Mouse (Mus musculus): ENCODE data around the gene Samhd1.

The Samhd1 gene

DNA sequence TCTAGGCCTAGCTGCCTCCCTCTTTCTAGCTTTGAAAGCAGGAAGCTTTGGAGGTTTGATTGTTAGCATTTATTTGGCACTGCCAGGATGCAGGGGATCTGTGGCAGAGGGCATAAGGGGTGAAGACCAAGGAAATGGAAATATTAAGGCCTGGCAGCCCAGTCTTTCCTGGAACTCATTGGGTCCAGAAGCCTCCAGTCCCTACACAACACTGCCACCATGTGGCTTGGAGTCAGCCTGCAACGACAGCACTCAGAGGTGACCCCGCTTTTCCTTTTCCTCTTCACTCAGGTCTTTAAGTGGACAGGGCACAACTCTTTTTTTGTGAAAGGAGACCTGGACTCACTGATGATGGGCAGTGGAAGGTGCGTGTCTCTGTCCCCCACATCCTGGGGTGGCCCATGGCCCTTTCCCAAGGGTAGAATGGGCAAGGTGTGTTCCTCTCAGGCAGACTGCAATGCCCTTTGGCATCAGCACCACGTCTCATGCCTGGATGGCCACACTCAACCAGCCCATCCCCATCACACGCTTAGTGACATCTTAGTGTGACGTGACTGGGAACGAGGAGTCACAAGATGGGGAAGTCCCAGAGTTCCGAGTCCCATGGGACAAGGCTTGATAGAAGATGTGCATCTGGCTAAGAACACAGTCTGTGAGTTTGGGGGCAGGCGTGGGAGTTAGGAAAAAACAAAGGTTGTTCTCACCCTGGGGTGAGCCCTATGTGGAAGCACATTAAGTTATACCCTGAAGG lies 39.9 kb downstream of the Samhd1 start:
- DNase-seq (ENCODE audit: low read depth) = no peak

DNA sequence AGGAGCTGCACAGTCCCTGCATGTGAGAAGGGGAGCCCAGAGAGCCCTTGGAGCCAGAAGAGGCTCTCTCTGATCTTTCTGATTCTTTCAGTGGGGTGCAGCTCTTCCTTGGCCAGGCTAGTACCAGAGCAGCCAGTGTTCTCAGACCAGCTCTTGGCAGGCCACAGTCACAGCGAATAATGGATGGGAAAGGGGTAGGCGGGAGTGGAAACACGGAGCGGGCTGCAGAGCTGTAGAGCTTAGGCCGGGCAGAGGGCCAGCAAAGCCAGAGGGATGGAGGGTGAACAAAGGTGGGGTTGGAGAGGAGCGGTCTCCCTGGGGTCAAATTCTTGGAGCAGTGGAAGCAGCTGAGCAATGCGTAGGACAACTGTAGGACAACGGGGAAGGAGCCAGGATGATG lies 43.0 kb downstream of the Samhd1 start:
- DNase-seq (ENCODE audit: low read depth) = no peak

DNA sequence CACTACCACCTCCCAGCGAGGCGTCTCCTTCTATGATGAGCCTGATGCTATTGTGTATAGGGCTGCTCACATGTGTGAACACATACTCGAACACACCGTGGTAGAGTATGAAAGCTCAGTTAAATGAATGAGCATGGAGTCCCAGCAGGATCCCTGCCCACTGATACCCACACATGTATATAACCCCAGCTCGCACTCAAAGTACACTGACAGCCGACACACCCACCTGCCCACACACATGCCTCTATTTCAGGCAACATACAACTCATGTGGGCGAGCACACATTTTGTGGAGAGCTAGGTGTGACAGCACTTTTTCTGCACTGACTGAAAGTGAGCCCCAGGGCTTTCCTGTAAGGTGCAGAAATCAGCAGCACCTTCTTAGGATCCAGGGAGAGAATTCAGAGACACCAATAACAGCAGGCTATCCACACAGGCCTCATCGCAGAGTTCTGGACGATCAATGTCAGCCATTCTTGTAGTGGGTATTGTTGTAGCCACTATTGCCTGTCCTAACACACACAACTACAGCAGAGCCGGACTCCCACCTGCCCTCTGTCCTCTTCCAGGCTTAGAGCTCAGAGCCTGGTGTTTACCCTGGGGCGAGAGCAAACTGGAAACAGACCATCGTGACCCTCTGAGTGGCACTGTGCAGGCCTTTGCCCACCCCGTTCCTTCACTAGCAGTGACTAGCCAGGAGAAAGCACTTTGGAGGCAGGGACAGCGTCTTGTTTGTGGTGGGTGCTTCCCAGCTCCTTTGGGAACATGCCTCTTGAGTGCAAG lies 47.3 kb downstream of the Samhd1 start:
- DNase-seq (ENCODE audit: low read depth) = no peak

DNA sequence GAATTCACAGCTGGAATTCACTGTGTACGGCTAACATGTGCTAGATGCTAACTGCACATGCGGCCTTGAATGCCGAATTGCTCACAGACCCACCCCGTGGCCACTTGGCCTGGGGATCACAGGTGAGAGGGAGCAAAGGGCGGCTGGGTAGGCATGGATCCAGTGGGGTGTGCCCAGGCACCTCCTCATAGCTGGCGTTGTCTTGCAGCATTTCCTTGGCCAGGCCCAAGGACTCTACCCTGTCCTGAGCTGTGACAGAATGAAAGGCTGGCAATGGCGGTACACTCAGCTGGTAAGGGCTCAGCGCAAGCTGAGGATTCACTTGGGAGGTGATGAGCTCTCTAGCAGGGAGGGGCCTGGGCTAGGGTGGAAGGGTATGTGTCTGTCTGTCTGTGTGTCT lies 48.3 kb downstream of the Samhd1 start, which contains the start of gene Tldc2:
TSS of gene Tldc2 (plus strand) at position 260 of the 400 bp plus-strand sequence.
- DNase-seq (ENCODE audit: low read depth) = no peak

DNA sequence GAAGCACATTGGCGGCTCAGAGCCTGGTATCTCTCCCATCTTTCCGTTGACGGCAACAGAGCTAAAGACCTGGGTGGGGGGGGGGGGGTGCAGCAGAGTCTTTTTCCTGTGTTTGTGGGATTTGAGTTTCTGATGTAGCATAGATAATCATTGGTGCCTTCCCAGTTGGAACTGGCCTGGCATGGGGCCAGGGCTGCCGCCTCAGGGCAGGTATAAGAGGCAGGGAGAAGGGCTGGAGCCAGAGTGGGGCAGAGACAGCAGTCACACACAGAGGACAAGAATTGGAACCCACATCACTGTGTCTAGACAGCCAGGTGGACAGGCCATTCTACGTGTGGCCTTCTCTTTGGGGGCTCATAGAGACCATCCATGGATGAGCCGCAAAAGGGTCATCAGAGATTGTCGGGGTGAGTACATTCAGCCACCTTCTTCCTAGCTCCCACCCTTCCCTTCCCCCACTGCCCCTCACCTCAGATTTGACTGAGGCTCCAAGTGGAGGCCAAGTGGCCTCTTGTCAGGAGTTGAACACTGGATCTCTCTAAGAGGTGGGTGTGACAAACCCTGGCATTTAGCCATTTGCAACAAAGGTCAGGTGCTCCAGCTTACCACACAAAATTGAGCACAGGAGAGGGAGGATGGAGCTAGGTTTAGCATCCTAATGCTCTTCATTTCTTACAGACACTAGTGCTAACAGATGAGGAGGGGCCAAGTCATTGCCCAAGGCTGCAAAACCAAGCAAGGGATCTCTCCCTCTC lies 50.1 kb downstream of the Samhd1 start:
- DNase-seq (ENCODE audit: low read depth) = no peak

DNA sequence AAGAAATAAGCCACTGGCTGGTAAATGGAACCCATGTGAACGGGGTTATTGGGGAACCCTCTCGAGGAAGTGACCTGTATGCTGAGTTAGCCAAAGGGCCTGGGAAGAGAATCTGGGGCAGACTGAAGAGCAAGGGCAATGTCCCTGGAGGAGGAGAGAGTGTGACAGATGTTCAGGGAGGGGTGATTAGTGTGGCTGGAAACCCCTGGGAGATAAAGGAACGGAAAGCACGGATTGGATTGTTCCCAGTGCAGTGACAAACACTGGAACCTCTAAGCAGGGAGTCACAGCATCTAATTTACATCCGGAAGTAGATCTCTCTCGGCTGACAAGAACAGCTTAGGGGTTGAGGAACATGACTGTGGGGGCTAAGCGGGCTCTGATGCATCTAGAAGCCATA lies 53.1 kb downstream of the Samhd1 start:
- DNase-seq (ENCODE audit: low read depth) = no peak

DNA sequence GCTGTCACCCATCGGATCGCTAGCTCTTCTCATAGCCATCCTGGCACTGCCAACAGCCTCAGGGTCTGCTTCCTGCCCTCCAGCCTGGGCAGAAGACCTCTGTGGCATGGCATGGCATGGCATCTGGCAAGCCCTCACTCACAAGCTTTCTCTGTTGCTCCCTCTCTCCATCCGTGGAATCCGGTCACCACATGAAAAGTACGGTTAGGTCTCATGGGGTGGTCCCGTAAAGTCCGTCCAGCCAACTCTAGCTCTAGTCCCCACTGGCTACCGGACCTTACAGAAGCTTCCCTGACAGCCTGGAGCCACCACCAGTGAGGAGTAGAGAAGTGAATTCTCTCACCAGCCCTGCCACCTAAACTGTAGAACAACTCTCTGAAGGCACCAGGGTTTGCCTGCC lies 53.7 kb downstream of the Samhd1 start:
- DNase-seq (ENCODE audit: low read depth) = no peak

DNA sequence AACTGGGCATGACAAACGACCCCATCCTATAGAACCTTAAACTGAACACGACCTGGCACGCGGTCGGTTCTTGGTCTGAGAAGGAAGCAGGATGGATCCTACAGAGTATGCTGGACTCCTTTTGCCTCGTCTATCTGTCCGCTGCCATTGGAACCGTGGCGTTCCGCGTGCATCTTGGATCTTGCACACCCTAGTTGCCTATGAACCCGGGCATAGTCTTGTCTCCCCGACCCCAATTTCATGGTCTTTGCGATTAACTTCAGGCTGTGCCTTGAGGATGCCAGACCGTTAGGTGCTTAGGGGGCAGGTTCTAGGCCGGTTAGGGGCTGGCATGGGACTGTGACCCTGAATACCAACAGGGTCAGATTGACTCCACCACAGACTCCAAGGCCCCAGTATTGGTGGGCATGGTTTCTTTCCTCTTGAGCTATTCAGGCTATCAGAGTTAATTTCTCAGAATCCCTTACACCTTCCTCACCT lies 55.3 kb downstream of the Samhd1 start:
- no peak for DNase-seq (ENCODE audit: low read depth)

DNA sequence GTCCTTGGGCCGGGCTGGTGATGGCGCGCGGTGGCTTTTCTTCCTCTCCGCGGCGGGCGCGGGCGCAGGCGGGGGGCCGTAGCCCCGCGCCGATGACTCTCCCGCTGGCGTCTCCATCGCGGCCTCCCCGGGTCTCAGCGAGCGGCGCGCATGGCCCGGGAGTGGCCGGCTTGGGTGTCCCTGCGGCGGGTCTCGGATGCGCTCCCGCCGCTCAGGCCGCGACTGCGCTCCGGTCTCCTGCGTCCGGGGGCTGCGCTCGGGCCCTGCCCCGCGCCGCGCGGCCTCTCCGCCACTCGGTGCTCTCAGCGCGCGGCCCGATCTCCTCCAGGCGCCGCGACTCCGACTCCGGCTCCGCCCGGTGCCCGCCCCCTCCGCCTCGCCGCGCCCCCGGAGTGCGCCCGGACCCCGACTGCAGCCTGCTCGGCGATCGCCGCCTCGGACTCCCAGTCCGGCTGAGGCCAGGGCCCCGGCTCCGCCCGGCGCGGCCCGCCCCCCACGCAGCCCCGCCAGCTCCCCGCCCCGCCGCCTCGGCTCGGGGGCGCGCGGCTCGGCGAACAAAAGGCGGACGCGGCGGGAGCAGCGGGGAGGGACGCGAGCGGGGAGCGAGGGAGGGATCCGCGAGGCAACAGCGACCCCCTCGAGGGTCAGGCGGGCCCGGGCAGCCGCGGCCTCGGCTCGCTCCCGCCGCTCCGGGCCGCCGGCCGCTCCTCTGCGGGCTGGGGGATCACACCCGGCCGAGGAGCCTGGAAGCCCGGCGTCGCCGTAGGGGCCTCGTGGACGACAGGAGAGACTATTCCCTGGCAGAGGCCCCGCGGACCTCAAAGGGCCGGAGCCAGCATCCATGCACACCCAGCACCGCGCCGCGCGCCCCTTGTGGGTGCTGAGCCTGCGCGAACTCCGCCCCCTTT lies 56.0 kb downstream of the Samhd1 start, which contains the start of gene Soga1:
TSS of gene Soga1 (minus strand) at position 462 of the 908 bp plus-strand sequence.
- DNase-seq (ENCODE audit: low read depth) = no peak

DNA sequence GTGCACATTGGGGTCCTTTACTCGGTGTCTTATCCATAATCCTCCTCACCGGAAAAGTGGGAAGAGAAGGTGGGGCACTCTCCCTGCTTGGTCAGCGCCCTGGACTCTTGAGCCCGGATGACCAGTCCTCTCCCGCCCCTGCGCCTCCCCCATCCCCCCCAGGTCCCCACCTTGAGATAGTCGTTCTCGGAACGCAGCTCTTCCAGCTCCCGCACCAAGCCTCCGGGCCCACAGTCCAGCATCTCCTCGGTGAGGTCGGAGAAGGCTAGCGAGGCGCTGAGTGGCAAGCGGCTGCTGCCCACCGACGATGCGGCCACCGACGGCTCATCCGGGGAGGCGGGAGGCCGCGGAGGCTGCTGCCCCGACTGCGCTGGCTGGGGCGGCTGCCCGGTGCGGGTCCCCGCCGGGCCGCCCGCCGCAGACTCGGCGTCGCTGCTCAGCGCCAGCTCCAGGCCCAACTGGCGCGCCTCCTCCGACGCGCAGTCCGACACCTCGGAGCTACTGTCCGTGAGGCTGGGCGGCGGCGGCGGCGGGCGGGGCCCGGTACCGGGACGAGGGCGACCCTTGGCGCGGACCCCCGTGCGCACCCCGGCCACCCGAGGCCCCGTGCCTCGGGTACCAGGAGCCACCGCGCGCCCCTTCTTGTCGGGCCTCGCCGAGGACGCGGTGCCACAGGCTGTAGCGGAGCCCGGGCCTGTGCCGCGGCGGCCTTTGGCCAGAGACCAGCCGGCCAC lies 56.8 kb downstream of the Samhd1 start:
- no peak for DNase-seq (ENCODE audit: low read depth)

DNA sequence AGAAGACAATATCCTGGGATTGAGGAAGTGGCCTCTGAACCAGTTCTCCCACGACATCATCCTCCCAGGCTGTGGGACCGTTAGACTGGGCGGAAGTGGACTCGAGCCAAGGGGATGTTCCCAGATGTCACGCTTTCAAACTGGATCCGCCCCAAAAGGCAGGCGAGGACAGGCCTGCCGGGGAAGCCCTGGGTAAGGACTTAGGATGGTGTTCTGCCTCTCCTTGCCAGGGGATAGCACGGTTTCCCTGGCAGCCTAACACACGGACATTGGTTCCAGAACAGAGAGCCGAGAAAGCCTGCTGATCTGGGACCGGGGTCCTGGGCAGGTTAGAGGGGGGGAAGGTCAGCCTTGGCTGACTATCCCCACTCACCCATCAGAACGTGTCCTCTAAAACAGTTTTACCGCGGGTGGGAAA lies 57.4 kb downstream of the Samhd1 start:
- no peak for DNase-seq (ENCODE audit: low read depth)

DNA sequence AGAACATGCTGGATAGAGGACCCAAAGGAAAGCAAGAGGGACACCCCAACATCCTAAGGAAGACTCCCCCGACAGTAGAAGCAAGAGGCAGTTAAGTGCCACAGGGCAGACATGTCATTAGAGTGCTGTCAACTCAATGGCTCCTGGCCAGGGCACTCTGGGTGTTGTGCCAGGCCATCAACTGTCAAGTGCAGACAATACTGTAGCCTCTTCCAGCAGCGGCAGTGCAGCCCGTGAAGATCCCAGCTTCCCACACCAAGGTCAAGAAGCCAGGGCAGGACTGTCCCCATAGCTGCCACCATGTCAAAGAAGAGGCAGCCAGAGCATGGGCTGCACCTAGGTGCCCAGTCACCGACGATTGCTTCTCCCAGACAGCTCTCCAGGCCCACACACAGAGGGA lies 57.9 kb downstream of the Samhd1 start:
- DNase-seq (ENCODE audit: low read depth) = no peak

DNA sequence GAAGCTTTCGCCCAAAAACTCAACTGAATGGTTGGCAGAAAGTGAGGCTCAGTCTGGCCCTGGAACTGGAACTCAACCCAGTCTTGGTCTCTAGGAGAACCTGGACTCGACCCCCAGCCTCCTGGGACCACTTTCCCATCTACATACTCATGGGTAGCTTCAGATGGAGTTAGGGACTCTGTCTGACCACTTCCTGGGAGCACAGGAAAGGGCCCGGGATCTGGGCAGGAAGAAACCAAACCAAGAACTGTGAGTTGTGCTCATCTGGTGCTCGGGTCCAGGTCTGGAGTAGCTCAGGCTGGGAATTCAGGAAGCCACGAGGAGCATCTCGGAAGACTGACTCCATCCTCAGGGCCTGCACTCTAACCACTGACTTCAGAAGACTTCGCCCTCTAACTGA lies 58.5 kb downstream of the Samhd1 start:
- no peak for DNase-seq (ENCODE audit: low read depth)

DNA sequence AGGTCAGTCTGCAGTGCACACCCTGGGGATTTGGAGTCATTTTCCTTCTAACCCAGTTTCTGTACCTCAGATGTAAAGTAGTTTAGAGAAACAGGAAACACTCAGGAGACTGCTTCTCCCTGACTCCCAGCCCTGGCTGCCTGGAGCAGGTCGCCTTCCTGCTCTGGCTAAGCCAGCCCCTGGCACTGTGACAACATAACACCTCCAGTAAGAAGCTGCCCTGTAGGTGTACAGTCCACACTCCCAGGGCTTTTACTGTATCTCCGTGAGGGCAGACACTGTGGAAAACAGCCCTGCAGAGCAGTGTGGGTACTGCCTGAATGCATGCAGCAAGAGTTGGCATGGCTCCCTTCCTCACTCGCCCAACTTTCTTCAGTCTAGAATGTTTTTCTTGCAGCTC lies 59.4 kb downstream of the Samhd1 start:
- DNase-seq (ENCODE audit: low read depth) = no peak

DNA sequence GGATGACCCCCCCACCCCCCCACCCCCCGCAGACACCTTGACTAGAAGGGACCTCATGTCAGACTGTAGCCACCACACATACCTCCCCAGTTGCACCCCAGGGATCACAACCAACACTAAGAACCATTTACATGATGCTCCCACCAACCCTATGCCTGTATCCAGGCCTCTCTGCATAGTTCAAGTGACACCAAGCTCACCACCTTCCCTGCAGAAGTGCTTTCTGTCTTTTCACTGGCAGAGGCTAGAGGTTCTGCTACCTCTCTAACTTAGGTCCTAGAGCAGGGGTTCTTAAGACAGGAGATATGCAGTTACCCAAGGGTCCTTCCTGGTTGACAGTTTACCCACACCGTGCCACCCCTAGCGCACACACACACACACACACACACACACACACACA lies 59.8 kb downstream of the Samhd1 start:
- DNase-seq (ENCODE audit: low read depth) = no peak

DNA sequence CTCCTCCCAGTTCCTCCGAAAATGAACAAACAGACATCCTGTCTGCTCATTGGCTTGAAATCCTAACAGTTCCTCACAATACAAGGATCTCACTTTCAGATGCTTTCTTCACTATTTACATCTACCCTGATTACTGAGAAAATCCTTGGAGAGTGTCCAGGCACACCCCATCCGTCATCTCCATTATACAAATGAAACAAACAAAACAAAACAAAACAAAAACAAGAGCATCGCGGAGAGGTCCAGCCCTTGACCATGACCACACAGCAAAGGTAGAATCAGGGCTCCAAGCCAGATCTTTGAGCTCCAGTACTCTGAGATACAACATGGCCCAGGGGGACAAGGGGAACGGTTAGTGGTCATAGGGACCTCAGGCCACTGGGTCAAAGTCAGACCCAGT lies 60.3 kb downstream of the Samhd1 start:
- no peak for DNase-seq (ENCODE audit: low read depth)

DNA sequence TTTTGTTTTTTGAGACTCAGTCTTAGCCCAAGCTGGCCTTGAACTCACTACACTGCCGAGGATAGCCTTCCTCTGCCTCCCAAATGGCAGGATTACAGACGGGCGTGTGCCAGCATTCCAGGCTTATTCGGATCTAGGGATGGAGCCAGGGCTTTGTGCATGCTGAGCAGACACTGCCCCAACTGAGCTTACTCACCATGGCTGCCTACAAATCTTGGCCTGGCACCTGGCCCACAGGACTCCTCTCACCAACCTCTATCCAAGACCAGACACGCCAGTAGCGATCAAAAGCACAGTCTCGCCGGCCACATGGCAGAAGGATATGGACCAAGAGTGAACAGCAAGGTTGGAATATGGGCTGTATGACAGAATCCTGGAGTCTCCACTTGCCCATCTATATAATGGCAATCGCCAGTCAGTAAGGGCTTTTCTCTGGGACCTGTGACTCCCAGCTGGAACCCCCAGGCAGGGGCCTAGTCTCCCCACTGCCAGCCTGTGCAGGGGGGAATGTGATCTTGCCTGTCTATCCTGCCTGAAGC lies 60.8 kb downstream of the Samhd1 start:
- DNase-seq (ENCODE audit: low read depth) = no peak

DNA sequence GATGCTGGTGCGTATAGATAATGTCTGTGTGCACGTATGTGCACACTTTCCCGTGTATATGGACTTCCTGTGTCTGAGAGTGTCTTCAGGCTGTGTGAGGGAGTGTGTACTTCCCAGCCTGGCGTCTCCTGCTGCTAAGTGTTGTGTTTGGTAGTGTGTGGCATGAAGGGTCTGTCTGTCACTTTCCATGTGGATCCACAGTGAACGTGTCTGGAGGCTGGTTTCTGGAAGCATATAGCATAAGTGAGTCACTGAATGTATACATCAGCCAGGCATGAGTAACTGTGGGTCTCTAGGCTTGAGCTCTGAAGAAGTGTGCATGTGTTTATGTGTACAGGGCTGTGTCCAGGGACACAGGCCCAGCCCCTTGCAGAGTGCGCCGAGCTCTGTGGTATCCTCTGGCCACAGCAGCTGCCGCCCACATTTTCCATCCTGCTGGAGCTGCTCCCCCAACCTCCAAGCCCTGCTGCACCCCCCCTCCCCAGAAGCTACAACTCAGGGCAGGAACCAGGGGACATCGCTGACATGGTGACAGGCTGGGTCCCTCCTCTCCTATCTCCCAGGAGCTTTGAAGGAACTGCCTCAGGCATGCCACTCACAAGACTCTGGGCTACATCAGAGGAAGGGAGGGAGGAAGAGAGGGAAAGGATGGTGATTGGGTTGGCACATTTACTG lies 61.5 kb downstream of the Samhd1 start:
- DNase-seq (ENCODE audit: low read depth) = no peak

DNA sequence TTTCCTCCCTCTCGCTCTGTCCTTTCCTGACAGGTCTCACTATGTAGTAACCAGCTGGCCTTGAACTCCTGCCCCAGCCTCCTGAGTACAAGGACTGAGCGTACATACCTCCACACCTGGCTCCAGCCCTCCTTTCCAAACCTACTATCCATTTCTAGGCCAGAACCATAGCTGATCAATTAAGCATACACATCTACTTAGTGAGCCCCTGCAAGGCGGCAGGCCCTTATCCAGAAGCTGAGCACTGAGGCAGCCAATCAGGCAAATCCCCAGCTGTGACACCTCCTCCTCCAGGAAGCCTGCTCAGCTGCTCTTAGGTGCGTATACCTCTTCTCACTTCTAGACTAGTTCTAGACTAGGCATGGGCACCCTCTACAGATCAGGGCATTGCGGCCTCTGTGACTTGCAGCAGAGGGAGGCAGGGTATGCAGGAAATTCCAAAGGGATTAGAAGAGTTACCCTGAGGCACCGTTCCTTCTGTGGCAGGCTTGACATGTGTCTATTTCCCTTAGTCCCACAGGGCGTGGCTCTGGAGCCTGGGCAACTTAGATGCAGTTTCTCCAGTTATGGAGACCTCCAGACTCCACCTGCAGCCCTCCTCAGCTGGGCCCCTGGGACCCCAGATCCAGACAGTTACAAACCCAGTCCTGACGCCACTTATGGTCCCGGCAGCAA lies 62.6 kb downstream of the Samhd1 start:
- no peak for DNase-seq (ENCODE audit: low read depth)
